Mouse (Mus musculus) midbrain, embryonic 15.5 days (tissue): ENCODE results near the gene Speer4d. TPM values are rescaled to one million over a fixed set of nuclear protein-coding genes. Genes with fewer than 3 reads are reported as not detected.
A peak's percentile ranks its signal among the peaks of the same experiment; 100 is the strongest.
"Not testable (repeated sequence)": the region's sequence is repeated elsewhere in the genome, so short reads cannot be mapped to it uniquely, and the experiment has no call there.

ENCODE experiments used
- ATAC-seq: fragments of 200-750 bp; cut with Nextera tagmentation; replicated peaks from 2 replicates; pipeline ENCODE4 v1.8.0; 2017; ENCODE audit warnings: moderate TSS enrichment
- H3K27ac ChIP-seq: fragments of 300-500 bp; sonication (generic); 2 replicates; pipeline ENCODE4 v1.5.1; 2015; ENCODE audit warnings: mild to moderate bottlenecking, inconsistent platforms
- H3K27me3 ChIP-seq: fragments of 300-500 bp; sonication (generic); replicated peaks from 2 replicates; pipeline ENCODE4 v1.6.1; 2015; ENCODE audit warnings: inconsistent platforms
- H3K36me3 ChIP-seq: fragments of 300-500 bp; sonication (generic); replicated peaks from 2 replicates; pipeline ENCODE4 v1.6.1; 2015; ENCODE audit warnings: inconsistent platforms
- H3K4me1 ChIP-seq: fragments of 300-500 bp; sonication (generic); 2 replicates; pipeline ENCODE4 v1.6.1; 2015; ENCODE audit warnings: inconsistent platforms
- H3K4me2 ChIP-seq: fragments of 300-500 bp; sonication (generic); 2 replicates; pipeline ENCODE4 v1.6.1; 2015; ENCODE audit warnings: inconsistent platforms, mild to moderate bottlenecking, moderate library complexity
- H3K4me3 ChIP-seq: fragments of 300-500 bp; sonication (generic); 2 replicates; pipeline ENCODE4 v1.5.1; 2015; ENCODE audit warnings: mild to moderate bottlenecking, inconsistent platforms
- H3K9ac ChIP-seq: fragments of 300-500 bp; sonication (generic); 2 replicates; pipeline ENCODE4 v1.6.1; 2015; ENCODE audit warnings: mild to moderate bottlenecking, inconsistent platforms
- H3K9me3 ChIP-seq: fragments of 300-500 bp; sonication (generic); 2 replicates; pipeline ENCODE4 v1.6.1; 2016; ENCODE audit warnings: inconsistent platforms
- WGBS: fragments of 180-500 bp; shearing (Covaris S2); methylation state at CpG from one replicate; pipeline ENCODE4 v1.1.7; 2015; ENCODE audit warnings: mixed read lengths; 5-methylcytosine and 5-hydroxymethylcytosine counted together
- polyA plus RNA-seq: library from polyadenylated mRNA; unstranded; fragments of >200 nt; fragmentation: Nextera tagmentation; extraction: Ambion mirVana; gene quantifications from 2 replicates; pipeline ENCODE4 v1.2.1, GENCODE M21; 2015

Speer4d gene
- not detected in 2 replicates for polyA plus RNA-seq

DNA sequence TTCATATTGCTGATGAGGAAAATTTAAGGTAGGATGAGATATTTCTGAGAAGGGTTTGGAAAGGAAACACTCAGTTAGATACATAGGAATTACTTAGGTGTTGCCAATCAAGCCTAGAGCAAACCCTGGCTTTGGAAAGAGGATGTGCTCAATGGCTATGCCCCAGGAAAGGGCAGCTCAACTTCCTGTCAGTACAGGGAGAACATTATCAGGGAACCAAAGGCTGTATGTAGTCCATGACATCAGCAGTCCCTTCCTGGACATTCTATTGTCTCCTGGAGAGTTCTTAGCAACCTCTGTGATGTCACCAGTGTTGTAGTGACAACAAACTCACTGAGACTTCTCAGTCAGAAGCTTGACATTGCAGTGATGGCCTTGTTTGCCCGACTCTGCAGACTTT lies at the start of gene Speer4d:
Gene Speer4d (plus strand): TSS at position 301 of the 400 bp plus-strand sequence.
- not testable (repeated sequence) for H3K27me3 ChIP-seq, H3K4me1 ChIP-seq, H3K4me2 ChIP-seq, H3K4me3 ChIP-seq, H3K9me3 ChIP-seq, ATAC-seq, H3K9ac ChIP-seq, H3K36me3 ChIP-seq, H3K27ac ChIP-seq
- WGBS: 72% methylated on average over 1 of the region's 1 CpGs

DNA sequence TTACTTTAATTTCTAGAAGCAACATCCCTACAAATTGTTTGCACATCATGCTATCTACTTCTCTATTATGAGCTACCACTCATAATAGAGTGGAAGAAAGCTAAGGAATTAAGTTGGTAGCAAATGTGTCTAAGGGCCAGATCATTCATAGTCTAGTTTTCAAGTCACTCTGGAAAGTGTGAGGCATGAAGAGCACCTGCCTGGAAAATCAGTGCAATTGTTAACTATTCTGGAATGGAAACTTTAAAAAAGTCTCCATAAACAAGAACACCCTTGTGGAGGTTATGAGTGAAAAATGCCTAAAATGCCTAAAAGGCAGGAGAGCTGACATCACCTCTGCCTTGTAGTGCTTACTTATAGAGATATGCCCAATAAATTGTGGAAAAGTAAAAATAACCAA lies 45.1 kb upstream of the Speer4d start:
- not testable (repeated sequence) for ATAC-seq, H3K4me3 ChIP-seq, H3K27me3 ChIP-seq, H3K4me1 ChIP-seq, H3K36me3 ChIP-seq, H3K9me3 ChIP-seq, H3K9ac ChIP-seq, H3K4me2 ChIP-seq, H3K27ac ChIP-seq

GRCm38 (mm10) chr5:15577033-15577432 lies 41.8 kb upstream of the Speer4d start, which contains the start of gene Gm21083:
Gm21083 (plus strand) TSS chr5:15577333.
- not testable (repeated sequence) for H3K27ac ChIP-seq, H3K9me3 ChIP-seq, H3K9ac ChIP-seq, H3K4me1 ChIP-seq, H3K4me2 ChIP-seq, H3K36me3 ChIP-seq, ATAC-seq, H3K27me3 ChIP-seq, H3K4me3 ChIP-seq
- 20% methylated on average over 1 of the region's 1 CpGs for WGBS

DNA sequence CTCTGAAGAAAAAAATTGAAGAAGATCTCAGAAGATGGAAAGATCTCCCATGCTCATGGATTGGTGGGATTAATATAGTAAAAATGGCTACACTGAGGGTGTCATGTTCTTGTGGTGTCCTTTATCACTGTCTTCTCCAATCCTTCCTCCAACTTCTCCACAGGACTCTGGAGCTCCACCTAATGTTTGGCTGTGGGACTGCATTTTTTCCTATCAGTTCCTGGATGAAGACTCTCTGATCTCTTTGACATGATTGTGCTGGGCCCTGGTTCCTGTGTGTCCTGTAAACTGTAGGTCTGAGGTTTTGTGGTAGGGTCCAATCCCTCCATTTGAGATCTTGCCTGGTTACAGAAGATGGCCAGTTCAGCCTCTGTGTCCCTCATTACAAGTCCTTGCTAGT lies 32.5 kb upstream of the Speer4d start:
- not testable (repeated sequence) for H3K27ac ChIP-seq, H3K4me2 ChIP-seq, H3K4me1 ChIP-seq, H3K9me3 ChIP-seq, H3K27me3 ChIP-seq, H3K9ac ChIP-seq, ATAC-seq, H3K4me3 ChIP-seq, H3K36me3 ChIP-seq

GRCm38 (mm10) chr5:15588291-15588690 lies 30.6 kb upstream of the Speer4d start:
- not testable (repeated sequence) for H3K4me2 ChIP-seq, H3K9ac ChIP-seq, H3K36me3 ChIP-seq, H3K9me3 ChIP-seq, H3K4me3 ChIP-seq, H3K27ac ChIP-seq, H3K27me3 ChIP-seq, H3K4me1 ChIP-seq, ATAC-seq
- 37% methylated on average over 6 of the region's 6 CpGs for WGBS

DNA sequence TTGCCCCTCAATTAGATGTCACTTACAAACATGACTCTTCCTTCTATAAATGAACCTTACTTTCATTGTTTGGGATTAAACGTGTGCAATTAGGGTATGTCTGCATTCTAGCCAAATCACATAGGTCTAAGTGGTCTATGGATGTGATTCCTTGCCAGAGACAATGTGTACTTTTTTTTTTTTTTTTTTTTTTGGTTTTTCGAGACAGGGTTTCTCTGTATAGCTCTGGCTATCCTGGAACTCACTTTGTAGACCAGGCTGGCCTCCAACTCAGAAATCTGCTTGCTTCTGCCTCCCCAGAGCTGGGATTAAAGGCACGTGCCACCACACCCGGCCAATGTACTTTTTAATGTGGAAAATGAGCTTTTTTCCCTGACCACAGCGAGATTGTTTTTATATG lies 28.2 kb upstream of the Speer4d start:
- H3K9me3 ChIP-seq, H3K4me1 ChIP-seq, H3K9ac ChIP-seq, H3K27me3 ChIP-seq, H3K27ac ChIP-seq, H3K36me3 ChIP-seq, H3K4me3 ChIP-seq, H3K4me2 ChIP-seq, ATAC-seq: not testable (repeated sequence)
- 59% methylated on average over 5 of the region's 5 CpGs for WGBS

- not testable (repeated sequence) for H3K4me3 ChIP-seq, H3K4me2 ChIP-seq, H3K9ac ChIP-seq, H3K27ac ChIP-seq, H3K27me3 ChIP-seq, H3K9me3 ChIP-seq, H3K4me1 ChIP-seq, H3K36me3 ChIP-seq
- peak; percentile 56; the same call in 1 of the 2 replicates for ATAC-seq
- WGBS: 75% methylated on average over 2 of the region's 2 CpGs
These were observed 27.3 kb upstream of the Speer4d start for GRCm38 (mm10) chr5:15591577-15591976.

DNA sequence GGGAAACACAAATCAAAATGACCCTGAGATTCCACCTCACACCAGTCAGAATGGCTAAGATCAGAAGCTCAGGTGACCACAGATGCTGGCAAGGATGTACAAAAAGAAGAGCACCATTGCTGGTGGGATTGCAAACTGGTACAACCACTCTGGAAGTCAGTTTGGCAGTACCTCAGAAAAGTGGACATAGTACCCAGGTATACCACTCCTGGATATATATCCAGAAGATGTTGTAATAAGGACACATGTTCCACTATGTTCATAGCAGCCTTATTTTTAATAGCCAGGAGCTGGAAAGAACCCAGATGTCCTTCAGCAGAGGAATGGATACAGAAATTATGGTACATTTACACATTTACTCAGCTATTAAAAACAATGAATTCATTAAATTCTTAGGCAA lies 20.0 kb upstream of the Speer4d start:
- not testable (repeated sequence) for H3K36me3 ChIP-seq, H3K4me2 ChIP-seq, ATAC-seq, H3K27me3 ChIP-seq, H3K4me3 ChIP-seq, H3K27ac ChIP-seq, H3K4me1 ChIP-seq, H3K9ac ChIP-seq
- H3K9me3 ChIP-seq: peaks cover 29% of the 10 kb centered on the region

GRCm38 (mm10) chr5:15600342-15600741 lies 18.5 kb upstream of the Speer4d start:
- not testable (repeated sequence) for H3K4me1 ChIP-seq, H3K27me3 ChIP-seq, H3K9ac ChIP-seq, H3K4me2 ChIP-seq, H3K36me3 ChIP-seq, ATAC-seq, H3K27ac ChIP-seq, H3K4me3 ChIP-seq
- 40% methylated on average over 4 of the region's 4 CpGs for WGBS
- H3K9me3 ChIP-seq: peaks cover 30% of the 10 kb centered on the region

- not testable (repeated sequence) for H3K4me2 ChIP-seq, H3K4me3 ChIP-seq, H3K4me1 ChIP-seq, H3K27me3 ChIP-seq, H3K9ac ChIP-seq, H3K36me3 ChIP-seq, H3K27ac ChIP-seq
- H3K9me3 ChIP-seq: peaks cover 30% of the 10 kb centered on the region
- 61% methylated on average over 5 of the region's 5 CpGs for WGBS
- peak; percentile 69; the same call in 1 of the 2 replicates for ATAC-seq
These were observed 17.4 kb upstream of the Speer4d start for GRCm38 (mm10) chr5:15601481-15601880.

- WGBS: 68% methylated on average over 3 of the region's 3 CpGs
- not testable (repeated sequence) for H3K4me2 ChIP-seq, H3K36me3 ChIP-seq, H3K4me1 ChIP-seq, H3K27me3 ChIP-seq, H3K9ac ChIP-seq, H3K4me3 ChIP-seq, H3K27ac ChIP-seq
- peaks cover 33% of the 10 kb centered on the region for H3K9me3 ChIP-seq
- peak; percentile 70 for ATAC-seq
These were observed 16.9 kb upstream of the Speer4d start for GRCm38 (mm10) chr5:15601960-15602359.

- not testable (repeated sequence) for H3K36me3 ChIP-seq, H3K27ac ChIP-seq, H3K4me1 ChIP-seq, H3K4me2 ChIP-seq, ATAC-seq, H3K9ac ChIP-seq, H3K4me3 ChIP-seq, H3K27me3 ChIP-seq
- 61% methylated on average over 3 of the region's 3 CpGs for WGBS
- peaks cover 33% of the 10 kb centered on the region for H3K9me3 ChIP-seq
These were observed 16.4 kb upstream of the Speer4d start for GRCm38 (mm10) chr5:15602424-15602947.

DNA sequence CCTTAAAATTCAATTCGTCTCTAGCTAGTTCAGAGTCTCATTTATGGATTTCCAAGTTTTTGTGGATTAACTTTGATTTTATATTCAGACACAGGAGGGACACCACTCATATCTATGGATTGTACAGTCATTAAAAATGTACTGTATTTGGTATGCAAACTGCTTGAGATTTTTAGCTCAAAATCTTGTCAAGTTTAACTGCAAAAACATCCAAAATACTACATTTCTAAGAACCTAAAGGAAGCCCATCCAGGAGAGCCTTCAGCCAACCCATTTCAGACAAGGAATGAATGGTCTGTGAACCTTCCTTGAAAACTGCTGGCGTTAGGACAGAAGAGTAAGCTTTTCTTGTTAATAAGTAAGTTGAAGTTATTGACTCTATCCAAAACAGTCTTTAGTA lies 15.9 kb upstream of the Speer4d start:
- H3K4me1 ChIP-seq, H3K36me3 ChIP-seq, H3K27ac ChIP-seq, H3K9ac ChIP-seq, H3K4me2 ChIP-seq, H3K27me3 ChIP-seq, ATAC-seq, H3K4me3 ChIP-seq: not testable (repeated sequence)
- H3K9me3 ChIP-seq: peaks cover 33% of the 10 kb centered on the region
- WGBS: 59% methylated on average over 2 of the region's 2 CpGs

- not testable (repeated sequence) for H3K27ac ChIP-seq, H3K9ac ChIP-seq, H3K4me3 ChIP-seq, ATAC-seq, H3K27me3 ChIP-seq, H3K4me1 ChIP-seq, H3K4me2 ChIP-seq, H3K36me3 ChIP-seq
- H3K9me3 ChIP-seq: peaks cover 31% of the 10 kb centered on the region
- 75% methylated on average over 8 of the region's 8 CpGs for WGBS
These were observed 15.3 kb upstream of the Speer4d start for GRCm38 (mm10) chr5:15603585-15603984.
